Mouse (Mus musculus) stomach, postnatal 0 days (tissue): Measurements from ENCODE around the gene Gbf1.

Source experiments
- CTCF ChIP-seq: IDR thresholded peaks from 2 replicates; pipeline ENCODE4 v1.5.1; 2016; ENCODE audit warnings: antibody characterized with exemption, low read depth, mild to moderate bottlenecking, moderate library complexity
- EP300 ChIP-seq: optimal IDR thresholded peaks from 2 replicates; pipeline ENCODE3; 2016; ENCODE audit warnings: antibody characterized with exemption

GRCm38 (mm10) chr19:46236658-46237057 lies 84.3 kb downstream of the Gbf1 start:
- no peak for TF ChIP-seq CTCF
- TF ChIP-seq EP300, result no peak
